Mouse (Mus musculus): ENCODE data around the gene Guca1a.

DNA sequence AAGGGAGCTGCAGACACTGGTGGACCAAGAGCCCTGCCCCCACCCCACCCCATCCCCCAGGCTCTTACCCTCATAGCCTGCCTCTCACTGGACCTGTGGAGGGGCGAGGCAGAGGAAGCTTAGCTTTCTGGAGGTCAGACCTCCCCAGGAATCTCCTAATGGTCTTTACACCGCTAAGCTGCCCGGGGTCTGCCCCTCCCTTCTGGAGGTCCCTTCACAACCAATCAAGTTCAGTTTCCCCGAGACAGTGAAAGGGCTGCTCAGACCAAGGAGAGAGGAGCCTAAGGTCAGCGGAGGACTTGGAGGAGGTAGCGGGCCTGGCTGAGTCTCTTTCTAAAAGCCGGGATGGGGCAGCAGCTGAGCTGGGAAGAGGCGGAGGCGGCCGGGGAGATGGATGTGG is 15.2 kb downstream of the Guca1a start, which contains the start of gene Guca1b:
- TF ChIP-seq CTCF (IDR thresholded peaks at IDR 0.05; ENCODE audit: low read depth) (no peak), EP300 (IDR thresholded peaks at IDR 0.05; ENCODE audit: low read depth) (no peak)
